Mouse (Mus musculus): ENCODE results near the gene Tmem140.

Tmem140 gene

GRCm38 (mm10) chr6:34875966-34876834 lies 13.3 kb downstream of the Tmem140 start:
- in situ Hi-C loops (cut with MboI, MseI): no loop called here

GRCm38 (mm10) chr6:34876835-34877156 lies 13.8 kb downstream of the Tmem140 start:
- in situ Hi-C loops (cut with MboI, MseI): no loop called here

- in situ Hi-C loops (cut with MboI, MseI): no loop called here
These were observed 14.8 kb downstream of the Tmem140 start, which contains the start of gene Cyren for GRCm38 (mm10) chr6:34877509-34878321. TSS of gene Cyren (minus strand) at chr6:34878060.

GRCm38 (mm10) chr6:34879101-34879740 lies 16.3 kb downstream of the Tmem140 start:
- in situ Hi-C loops (cut with MboI, MseI): no loop called here

- in situ Hi-C loops (cut with MboI, MseI): no loop called here
These were observed 17.0 kb downstream of the Tmem140 start for GRCm38 (mm10) chr6:34879911-34880475.

GRCm38 (mm10) chr6:34884724-34885123 lies 21.8 kb downstream of the Tmem140 start:
- in situ Hi-C loops (cut with MboI, MseI): no loop called here

- in situ Hi-C loops (cut with MboI, MseI): no loop called here
These were observed 24.3 kb downstream of the Tmem140 start for GRCm38 (mm10) chr6:34887131-34887850.

GRCm38 (mm10) chr6:34889185-34889584 lies 26.2 kb downstream of the Tmem140 start:
- in situ Hi-C loops (cut with MboI, MseI): no loop called here

- in situ Hi-C loops (cut with MboI, MseI): no loop called here
These were observed 32.6 kb downstream of the Tmem140 start for GRCm38 (mm10) chr6:34895569-34895968.

- in situ Hi-C loops (cut with MboI, MseI): no loop called here
These were observed 33.3 kb downstream of the Tmem140 start for GRCm38 (mm10) chr6:34896168-34896780.

GRCm38 (mm10) chr6:34899127-34899526 lies 36.2 kb downstream of the Tmem140 start:
- in situ Hi-C loops (cut with MboI, MseI): no loop called here

- in situ Hi-C loops (cut with MboI, MseI): no loop called here
These were observed 38.0 kb downstream of the Tmem140 start for GRCm38 (mm10) chr6:34900990-34901389.

GRCm38 (mm10) chr6:34901911-34902444 lies 39.0 kb downstream of the Tmem140 start:
- in situ Hi-C loops (cut with MboI, MseI): no loop called here

- in situ Hi-C loops (cut with MboI, MseI): no loop called here
These were observed 39.6 kb downstream of the Tmem140 start for GRCm38 (mm10) chr6:34902578-34902977.

GRCm38 (mm10) chr6:34903441-34903840 lies 40.5 kb downstream of the Tmem140 start:
- in situ Hi-C loops (cut with MboI, MseI): no loop called here

- in situ Hi-C loops (cut with MboI, MseI): no loop called here
These were observed 40.9 kb downstream of the Tmem140 start for GRCm38 (mm10) chr6:34903851-34904250.

GRCm38 (mm10) chr6:34904361-34904760 lies 41.4 kb downstream of the Tmem140 start:
- in situ Hi-C loops (cut with MboI, MseI): no loop called here

- in situ Hi-C loops (cut with MboI, MseI): no loop called here
These were observed 43.2 kb downstream of the Tmem140 start for GRCm38 (mm10) chr6:34906125-34906524.

GRCm38 (mm10) chr6:34906661-34907060 lies 43.7 kb downstream of the Tmem140 start:
- in situ Hi-C loops (cut with MboI, MseI): no loop called here

- in situ Hi-C loops (cut with MboI, MseI): no loop called here
These were observed 44.2 kb downstream of the Tmem140 start for GRCm38 (mm10) chr6:34907121-34907614.
